Mouse (Mus musculus) CH12.LX (cell line): Measurements from ENCODE around the gene Rplp0. TPM values are rescaled to one million over a fixed set of nuclear protein-coding genes. Genes with fewer than 3 reads are reported as not detected.

ENCODE experiments used
- DNase-seq: peaks from one replicate; pipeline ENCODE4 v3.0.0-alpha.2; 2013; ENCODE audit errors: extremely low read depth
- H3K27ac ChIP-seq: 2 replicates; pipeline ENCODE4 v1.5.1; 2012; ENCODE audit warnings: low read depth, mild to moderate bottlenecking, control low read depth, moderate library complexity; ENCODE audit not compliant: insufficient read depth
- H3K27me3 ChIP-seq: replicated peaks from 2 replicates; pipeline ENCODE3; 2012; ENCODE audit warnings: inconsistent platforms
- H3K36me3 ChIP-seq, 2 experiments: replicated peaks in 1 of 2; 2 replicates each; pipeline versions ENCODE3 to v1.6.1; 2012; ENCODE audit warnings: inconsistent platforms in 1 of 2, low read length in 1 of 2, mild to moderate bottlenecking in 1 of 2, mixed read lengths in 1 of 2, moderate library complexity in 1 of 2; ENCODE audit not compliant: control insufficient read depth in 1 of 2, insufficient read depth in 1 of 2
- H3K4me1 ChIP-seq, 2 experiments: 2 replicates each; pipeline ENCODE4 v1.6.1; 2012; ENCODE audit warnings: inconsistent platforms in 1 of 2, moderate library complexity in 1 of 2; ENCODE audit not compliant: insufficient read depth in 2 of 2, control insufficient read depth in 1 of 2
- H3K4me2 ChIP-seq: 2 replicates; pipeline ENCODE4 v1.6.1; 2012; ENCODE audit warnings: low read depth, mild to moderate bottlenecking, control low read depth; ENCODE audit not compliant: poor library complexity, insufficient read depth, severe bottlenecking
- H3K4me3 ChIP-seq, 3 experiments: fragments of 150-350 bp in 1 of 3; sonication (generic) in 1 of 3; replicated peaks in 1 of 3; 2 replicates each; pipeline versions ENCODE3 to v1.5.1; 2011 to 2012; ENCODE audit warnings: low read depth in 2 of 3, low read length in 2 of 3, mild to moderate bottlenecking in 2 of 3, moderate library complexity in 2 of 3, control low read depth in 1 of 3, improper control_type of control experiment in 1 of 3, inconsistent platforms in 1 of 3, mixed read lengths in 1 of 3; ENCODE audit not compliant: poor library complexity in 1 of 3
- H3K79me2 ChIP-seq: replicated peaks from 2 replicates; pipeline ENCODE4 v1.6.1; 2012; ENCODE audit warnings: mild to moderate bottlenecking, moderate library complexity; ENCODE audit not compliant: control insufficient read depth, poor library complexity, insufficient read depth, severe bottlenecking; ENCODE audit errors: extremely low read depth
- H3K9ac ChIP-seq: 2 replicates; pipeline ENCODE4 v1.6.1; 2012; ENCODE audit warnings: low read depth, mild to moderate bottlenecking, control low read depth, moderate library complexity; ENCODE audit not compliant: insufficient read depth
- H3K9me3 ChIP-seq: replicated peaks from 2 replicates; pipeline ENCODE3; 2012; ENCODE audit warnings: low read length, inconsistent platforms, mixed read lengths
- CHD1 ChIP-seq: IDR thresholded peaks from 2 replicates; pipeline ENCODE4 v1.6.1; 2012; ENCODE audit warnings: low read depth, low read length, improper control_type of control experiment, inconsistent platforms
- CHD2 ChIP-seq: IDR thresholded peaks from 2 replicates; pipeline ENCODE4 v1.6.1; 2011; ENCODE audit warnings: low read length, improper control_type of control experiment
- EP300 ChIP-seq: IDR thresholded peaks from 2 replicates; pipeline ENCODE4 v1.6.1; 2011; ENCODE audit warnings: low read length, improper control_type of control experiment
- ETS1 ChIP-seq: conservative IDR thresholded peaks from 2 replicates; pipeline ENCODE4 v1.6.1; 2012; ENCODE audit warnings: low read depth, mild to moderate bottlenecking, inconsistent platforms, low read length, improper control_type of control experiment, moderate library complexity
- HCFC1 ChIP-seq: IDR thresholded peaks from 2 replicates; pipeline ENCODE4 v1.6.1; 2012; ENCODE audit warnings: low read depth, mild to moderate bottlenecking, inconsistent platforms, low read length, improper control_type of control experiment
- JUN ChIP-seq: IDR thresholded peaks from 2 replicates; pipeline ENCODE4 v1.6.1; 2011; ENCODE audit warnings: low read depth, mild to moderate bottlenecking, low read length, improper control_type of control experiment, moderate library complexity; ENCODE audit not compliant: insufficient read depth
- MAFK ChIP-seq: IDR thresholded peaks from 2 replicates; pipeline ENCODE4 v1.6.1; 2011; ENCODE audit warnings: low read length, improper control_type of control experiment; ENCODE audit not compliant: insufficient replicate concordance
- MYC ChIP-seq: IDR thresholded peaks from 2 replicates; pipeline ENCODE4 v1.6.1; 2011; ENCODE audit warnings: low read depth, mild to moderate bottlenecking, improper control_type of control experiment, low read length
- NRF1 ChIP-seq: IDR thresholded peaks from 2 replicates; pipeline ENCODE4 v1.6.1; 2014; ENCODE audit warnings: low read depth, mild to moderate bottlenecking, inconsistent platforms, low read length, improper control_type of control experiment, moderate library complexity
- PAX5 ChIP-seq: IDR thresholded peaks from 2 replicates; pipeline ENCODE4 v1.6.1; 2012; ENCODE audit warnings: low read length, inconsistent platforms, mixed read lengths
- POLR2AphosphoS2 ChIP-seq: IDR thresholded peaks from 2 replicates; pipeline ENCODE4 v1.6.1; 2011; ENCODE audit warnings: low read depth, low read length, improper control_type of control experiment
- SIN3A ChIP-seq: IDR thresholded peaks from 2 replicates; pipeline ENCODE4 v1.6.1; 2012; ENCODE audit warnings: low read length, improper control_type of control experiment, inconsistent platforms
- SMC3 ChIP-seq: IDR thresholded peaks from 2 replicates; pipeline ENCODE4 v1.6.1; 2011; ENCODE audit warnings: low read depth, low read length, improper control_type of control experiment
- UBTF ChIP-seq: IDR thresholded peaks from 2 replicates; pipeline ENCODE4 v1.6.1; 2012; ENCODE audit warnings: low read depth, mild to moderate bottlenecking, inconsistent platforms, low read length, improper control_type of control experiment, moderate library complexity
- ZC3H11A ChIP-seq: IDR thresholded peaks from 2 replicates; pipeline ENCODE4 v1.6.1; 2012; ENCODE audit warnings: low read depth, mild to moderate bottlenecking, inconsistent platforms, low read length, improper control_type of control experiment
- ZKSCAN1 ChIP-seq: IDR thresholded peaks from 2 replicates; pipeline ENCODE4 v1.6.1; 2012; ENCODE audit warnings: low read depth, inconsistent platforms, low read length, improper control_type of control experiment, borderline replicate concordance
- dilution Hi-C: fragments of 300-500 bp; cut with MboI; formaldehyde crosslinking; loops from 2 replicates; pipeline ENCODE4 v1.14.3; 2020; ENCODE audit warnings: low sequenced_read_pairs; ENCODE audit not compliant: extremely low pct_unique_long_range_greater_than_20kb, extremely low pct_ligation_motif_present
- in situ Hi-C: fragments of 300-500 bp; cut with MboI; formaldehyde crosslinking; loops from 3 replicates; pipeline ENCODE4 v1.14.3; 2019; ENCODE audit warnings: low sequenced_read_pairs, low pct_ligation_motif_present, low pct_unique_long_range_greater_than_20kb, mixed read lengths
- polyA plus RNA-seq: library from polyadenylated mRNA; unstranded; fragments of >175 nt; gene quantifications from 2 replicates; pipeline ENCODE4 v1.2.1, GENCODE M21; 2012; ENCODE audit warnings: low read depth; ENCODE audit not compliant: insufficient read length
- total RNA-seq, 2 experiments: library from RNA; depleted of rRNA; stranded (reverse); fragments of 300-350 nt in 1 of 2; fragments of >200 nt in 1 of 2; gene quantifications; 2 replicates each; pipeline ENCODE4 v1.2.3; 2012 to 2014

Rplp0 gene
- total and polyA plus RNA-seq, 3 experiments, result 4,800 to 6,606 (median 5,581) TPM

GRCm38 (mm10) chr5:115558182-115558794 is 979 bp upstream of the Rplp0 start:
- H3K4me2 ChIP-seq, result no peak overlapping the region
- H3K9ac ChIP-seq, result no peak overlapping the region
- no peak overlapping the region for H3K27ac ChIP-seq
- peaks cover 33 to 53% of the 10 kb centered on the region in 2 experiments for H3K36me3 ChIP-seq
- H3K4me3 ChIP-seq, result no peak overlapping the region
- TF ChIP-seq CHD2, result no peak
- no peak for TF ChIP-seq MAFK
- no peak for TF ChIP-seq ETS1
- TF ChIP-seq PAX5, result no peak
- no peak for TF ChIP-seq MYC
- TF ChIP-seq NRF1, result no peak
- no peak for TF ChIP-seq ZKSCAN1
- TF ChIP-seq EP300, result no peak
- TF ChIP-seq HCFC1, result no peak
- TF ChIP-seq JUN, result no peak
- TF ChIP-seq SMC3, result no peak
- no peak for TF ChIP-seq ZC3H11A
- H3K79me2 ChIP-seq, result peaks cover 31% of the 10 kb centered on the region
- dilution Hi-C loops, result no loop called here
- no peak for DNase-seq
- in situ Hi-C loops, result no loop called here
- H3K9me3 ChIP-seq, result no peaks in the 10 kb centered on the region
- no peaks in the 10 kb centered on the region for H3K27me3 ChIP-seq
- peaks cover 4 to 26% of the 10 kb centered on the region in 2 experiments; a peak in 2 of 4 replicates for H3K4me1 ChIP-seq

GRCm38 (mm10) chr5:115560336-115560905 is 1.2 kb downstream of the Rplp0 start:
- no peaks in the 10 kb centered on the region for H3K27me3 ChIP-seq
- H3K4me1 ChIP-seq, result peaks cover 4 to 29% of the 10 kb centered on the region in 2 experiments; a peak in 3 of 4 replicates
- TF ChIP-seq POLR2AphosphoS2 (peak; percentile 65), CHD1 (peak; percentile 19; the same call in 1 of the 2 replicates), UBTF (no peak), SIN3A (peak; percentile 62)
- TF ChIP-seq, all 38 proteins: peak for 3
- Histone ChIP-seq H3K79me2 (peaks cover 34% of the 10 kb centered on the region), H3K4me3 (peak overlapping the region; percentile 75 to 91 (median 91)), H3K27ac (peak overlapping the region; percentile 25; the same call in 1 of the 2 replicates), H3K36me3 (peaks cover 29 to 40% of the 10 kb centered on the region in 2 experiments), H3K4me2 (peak overlapping the region; percentile 35), H3K9ac (peak overlapping the region; percentile 94), H3K9me3 (no peaks in the 10 kb centered on the region)
- dilution Hi-C loops, result no loop called here
- no peak for DNase-seq
- in situ Hi-C loops, result no loop called here
